Mouse (Mus musculus) forelimb bud, embryonic 11.5 days (tissue): ENCODE data around the gene Rbpjl.

Source experiments
- DNase-seq: peaks from one replicate; pipeline ENCODE4 v3.0.0-alpha.2; 2012; ENCODE audit warnings: low read depth, low spot score

Gene Rbpjl

GRCm38 (mm10) chr2:164402906-164403305 lies at the start of gene Rbpjl:
Gene Rbpjl, plus strand, starts transcription at chr2:164403141.
- DNase-seq, result peak; percentile 86

GRCm38 (mm10) chr2:164353356-164353755 lies 49.6 kb upstream of the Rbpjl start:
- DNase-seq, result no peak

GRCm38 (mm10) chr2:164356177-164356967 lies 46.6 kb upstream of the Rbpjl start:
- no peak for DNase-seq

GRCm38 (mm10) chr2:164358373-164358772 lies 44.6 kb upstream of the Rbpjl start:
- no peak for DNase-seq

- DNase-seq, result no peak
Measured at GRCm38 (mm10) chr2:164359031-164359430, 43.9 kb upstream of the Rbpjl start.

- DNase-seq, result no peak
Measured at GRCm38 (mm10) chr2:164359668-164360067, 43.3 kb upstream of the Rbpjl start.

DNA sequence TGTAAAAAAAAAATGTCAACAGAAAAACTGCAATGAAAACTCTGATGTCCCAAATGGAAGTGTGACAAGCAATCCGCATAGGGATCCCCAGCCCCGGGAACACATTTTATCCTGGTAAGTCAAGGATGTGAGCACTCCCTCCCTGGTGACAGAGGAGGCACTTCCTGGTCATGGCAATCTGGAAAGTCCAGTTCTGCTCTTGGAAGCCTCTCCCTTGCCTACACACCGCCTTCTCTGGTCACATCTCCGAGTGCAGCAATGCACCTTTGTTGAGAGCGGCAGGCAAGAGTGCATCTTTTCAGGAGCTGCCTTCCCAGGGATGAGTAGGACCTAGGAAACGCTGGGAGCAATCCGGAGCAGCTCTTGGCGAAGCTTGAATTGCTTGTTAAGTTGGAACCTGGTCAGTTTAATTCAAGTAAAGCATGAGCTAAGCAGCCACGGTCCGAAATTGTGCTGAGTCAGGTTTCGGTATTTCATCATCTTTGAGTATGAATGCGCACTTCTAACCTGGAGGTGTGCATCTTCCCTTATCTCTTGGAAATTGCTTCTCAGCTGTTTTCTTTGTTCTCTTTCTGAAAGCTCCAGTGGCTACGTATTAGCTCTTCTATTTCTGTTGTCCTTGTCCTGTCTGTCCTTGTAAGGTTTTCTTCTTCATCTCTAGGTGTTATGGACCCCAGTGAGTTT lies 41.8 kb upstream of the Rbpjl start:
- DNase-seq, result no peak

DNA sequence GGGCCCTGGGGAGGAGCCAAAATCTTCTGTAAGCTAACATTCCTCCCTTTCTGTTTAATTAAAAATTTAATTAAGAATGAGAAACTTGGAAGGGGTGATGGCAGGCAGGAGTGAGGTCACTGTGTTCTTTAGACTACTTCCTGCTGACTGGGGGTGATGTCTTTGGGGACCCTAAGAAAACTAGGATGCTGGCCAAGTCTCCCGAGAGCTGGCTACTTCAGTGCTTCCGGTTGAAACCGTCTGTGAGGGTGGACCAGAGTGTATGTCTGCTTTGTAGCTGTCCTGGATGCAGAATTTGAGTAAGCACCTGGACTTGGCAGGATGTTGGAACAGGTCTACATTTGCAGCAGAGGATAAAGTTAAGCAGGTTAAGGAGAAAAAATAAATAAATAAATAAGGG lies 36.0 kb upstream of the Rbpjl start:
- no peak for DNase-seq

DNA sequence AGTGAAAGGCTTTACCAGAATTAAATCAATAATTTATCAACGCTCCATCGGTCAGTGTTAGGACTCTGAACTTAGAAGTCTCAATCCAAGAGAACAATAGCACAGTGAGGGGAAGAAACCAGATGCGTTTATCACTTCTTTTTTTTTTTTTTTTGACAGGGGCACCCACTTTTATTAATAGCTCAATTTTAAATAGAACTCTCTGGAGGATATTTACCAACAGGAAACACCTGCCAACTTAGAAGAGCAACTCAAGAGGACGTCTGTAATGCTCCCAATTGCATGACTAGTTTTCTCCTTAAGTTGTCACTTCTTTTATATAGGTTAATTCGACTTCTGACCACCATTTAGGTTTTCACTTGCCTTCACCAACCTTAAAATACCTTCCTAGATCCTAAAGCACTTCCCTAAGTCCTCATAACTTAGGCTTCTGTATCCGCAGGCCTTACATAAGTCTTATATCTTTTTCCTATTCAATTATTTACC lies 34.3 kb upstream of the Rbpjl start:
- no peak for DNase-seq

DNA sequence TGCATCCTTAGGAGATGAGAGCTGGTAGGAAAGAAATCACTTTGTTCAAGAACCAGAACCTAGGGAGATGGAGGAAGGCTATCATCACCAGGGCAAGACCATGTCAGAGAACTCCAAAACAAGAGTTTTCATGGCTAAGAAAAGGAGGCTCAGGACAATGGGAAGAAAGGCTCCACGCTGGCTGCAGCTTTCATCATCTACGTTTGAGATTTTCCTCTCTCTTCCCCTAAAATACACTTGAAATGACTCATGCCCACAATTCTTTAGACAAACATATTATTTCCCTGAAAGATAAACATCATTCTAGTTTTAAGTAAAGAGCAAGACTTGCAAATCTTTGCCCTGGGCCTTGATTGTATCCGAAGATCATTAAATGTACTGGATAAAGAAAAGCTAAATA lies 31.6 kb upstream of the Rbpjl start:
- DNase-seq, result no peak

DNA sequence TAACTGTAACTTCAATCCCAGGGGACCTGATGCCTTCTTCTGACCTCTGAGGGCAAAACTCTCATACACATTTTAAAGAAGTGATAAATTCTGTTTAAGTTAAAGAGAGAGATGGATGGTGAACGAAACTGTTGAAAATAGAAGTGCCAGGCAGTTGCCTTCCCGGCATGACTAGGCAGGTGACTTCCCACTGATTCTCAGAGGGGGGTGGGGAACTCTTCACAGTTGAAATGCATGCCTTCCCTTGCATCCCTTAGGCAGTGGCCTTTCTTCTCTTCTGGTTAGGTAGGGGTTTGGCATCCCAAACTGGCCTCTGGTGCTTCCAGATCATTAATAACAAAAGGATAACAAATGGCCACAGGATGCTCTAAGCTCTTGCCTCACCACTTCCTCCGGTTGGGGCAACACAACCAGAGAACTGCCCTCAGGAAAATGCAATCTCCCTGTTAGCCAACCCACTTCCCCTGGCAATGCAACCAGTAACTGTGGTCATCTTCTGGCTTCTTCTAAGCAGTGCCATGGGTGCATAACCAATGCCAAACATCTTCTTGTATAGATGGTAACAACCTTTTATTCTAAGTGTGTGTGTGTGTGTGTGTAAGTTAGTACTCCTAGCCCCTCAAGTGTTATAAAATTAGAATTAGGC lies 30.4 kb upstream of the Rbpjl start:
- DNase-seq, result no peak

- DNase-seq, result no peak
Measured at GRCm38 (mm10) chr2:164373187-164373586, 29.8 kb upstream of the Rbpjl start.

DNA sequence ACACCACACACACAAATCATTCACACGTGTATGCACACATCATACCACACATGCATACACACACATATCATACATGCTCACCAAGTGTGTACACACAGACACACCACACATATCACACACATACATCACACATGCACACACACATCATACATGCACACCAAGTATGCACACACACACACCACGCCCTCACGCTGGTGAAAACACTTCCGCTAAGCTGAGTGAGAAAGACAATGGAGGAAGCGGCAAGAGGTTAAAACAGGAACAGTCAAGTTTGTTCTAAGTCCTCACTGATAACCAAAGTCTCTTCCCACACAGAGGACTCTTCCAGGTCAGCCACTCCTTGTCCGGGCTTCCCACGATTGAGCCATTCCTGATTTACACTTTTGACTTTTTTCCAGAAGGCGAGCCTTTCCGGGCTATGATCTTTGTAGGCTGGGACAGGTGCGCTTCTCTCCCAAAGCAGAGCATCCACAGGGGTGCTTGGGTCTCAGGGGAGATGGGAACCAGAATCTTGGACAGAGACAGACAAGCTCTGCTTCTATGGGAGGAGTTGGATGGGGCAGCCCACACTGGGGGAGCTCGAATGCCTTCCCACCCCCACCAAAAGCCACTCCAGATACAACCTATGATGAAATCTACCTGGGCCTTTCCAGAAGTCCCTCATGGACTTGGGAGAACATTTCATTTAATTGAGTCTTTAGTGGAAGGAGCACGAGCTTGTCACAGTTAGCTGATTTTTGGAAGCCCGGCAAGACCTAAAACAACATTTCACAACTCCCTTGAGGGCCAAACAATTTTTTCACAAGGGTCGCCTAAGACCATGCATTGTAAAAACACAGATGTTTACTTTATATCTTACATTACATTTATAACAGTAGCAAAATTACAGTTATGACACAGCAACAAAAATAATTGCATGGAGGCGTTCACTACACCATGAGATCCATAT lies 25.2 kb upstream of the Rbpjl start:
- DNase-seq, result no peak

- no peak for DNase-seq
Measured at GRCm38 (mm10) chr2:164381726-164382125, 21.2 kb upstream of the Rbpjl start.

GRCm38 (mm10) chr2:164382971-164383370 lies 20.0 kb upstream of the Rbpjl start:
- no peak for DNase-seq

GRCm38 (mm10) chr2:164383656-164384399 lies 19.1 kb upstream of the Rbpjl start:
- DNase-seq, result no peak

DNA sequence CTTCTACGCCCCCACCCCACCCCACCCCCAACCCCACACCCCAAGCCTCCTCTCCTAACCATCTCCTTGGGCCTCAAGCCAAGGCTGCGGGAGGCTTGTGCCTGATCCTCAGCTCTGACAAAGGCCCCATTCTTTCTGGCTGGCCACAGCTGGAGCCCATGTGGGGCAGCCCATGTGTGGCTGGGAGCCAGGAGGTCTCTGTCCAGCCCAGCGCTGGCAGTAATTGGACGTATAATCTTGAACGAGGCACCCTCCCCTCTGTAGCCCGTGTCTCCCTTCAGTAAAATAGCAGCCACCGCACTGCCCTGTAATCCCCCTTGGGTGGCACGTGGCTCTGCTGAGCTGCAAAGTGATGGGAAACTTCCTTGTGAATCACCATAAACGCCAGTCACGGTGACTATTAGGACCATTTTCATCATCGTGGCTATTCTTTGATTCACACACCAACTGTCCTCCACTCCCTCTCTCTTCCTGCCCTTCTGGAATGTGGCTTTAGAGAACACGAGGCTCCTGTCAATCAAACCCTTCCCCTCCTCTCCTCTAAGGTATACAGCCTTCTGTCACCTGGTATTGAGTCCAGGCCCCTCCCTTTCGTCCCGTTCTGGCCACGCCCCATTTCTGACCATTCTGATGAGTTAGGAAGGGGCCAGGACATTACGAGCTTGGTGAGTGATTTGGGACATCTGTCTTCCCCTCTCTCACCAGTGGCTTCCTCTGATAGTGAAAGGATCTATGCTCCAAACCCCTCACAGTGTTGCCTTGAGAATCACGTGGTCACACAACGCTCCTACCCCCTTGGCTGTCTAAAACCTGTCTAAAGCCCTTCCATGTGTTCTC lies 16.8 kb upstream of the Rbpjl start:
- peak; percentile 66 for DNase-seq

DNA sequence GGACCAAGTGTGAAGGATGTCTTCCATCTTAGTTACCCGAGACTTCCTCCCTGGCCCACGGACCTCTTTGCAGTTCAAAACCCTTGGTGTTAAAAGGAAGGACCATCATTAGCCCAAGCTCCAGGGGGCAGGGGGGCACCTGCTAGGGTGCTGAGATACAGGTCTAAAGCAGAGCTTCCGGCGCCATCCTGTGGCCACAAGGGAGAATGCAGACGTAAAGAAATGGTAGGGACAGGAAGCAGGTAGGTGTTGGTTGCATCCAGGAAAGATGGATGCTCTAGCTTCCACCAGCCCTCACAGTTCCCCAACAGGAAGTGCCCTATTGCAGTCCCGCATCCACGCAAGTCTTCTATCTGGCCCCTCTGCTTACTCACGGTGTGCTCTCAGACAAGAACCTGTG lies 16.0 kb upstream of the Rbpjl start:
- DNase-seq, result no peak

DNA sequence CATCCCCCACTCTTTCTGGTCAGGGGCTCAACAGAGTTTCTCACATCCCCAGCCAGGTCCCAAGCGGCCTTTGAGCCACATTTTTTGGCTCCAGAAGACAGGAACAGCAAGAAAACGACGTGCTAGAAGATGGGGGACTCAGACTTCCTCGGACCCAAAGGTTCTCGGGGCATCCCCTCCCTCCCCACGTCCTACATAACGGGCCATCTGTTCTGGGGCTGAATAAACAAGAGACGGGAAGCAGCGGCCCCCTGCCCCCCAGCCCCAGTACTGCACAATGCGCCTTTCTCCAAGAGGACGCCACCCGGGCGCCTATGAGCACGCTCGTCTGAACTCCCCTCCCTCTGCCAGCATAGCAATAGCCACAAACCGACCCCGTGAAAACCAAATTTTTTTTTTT lies 13.9 kb upstream of the Rbpjl start, which contains the start of gene Slpi:
TSS of gene Slpi (minus strand) at position 76 of the 400 bp plus-strand sequence.
- DNase-seq, result peak; percentile 60

DNA sequence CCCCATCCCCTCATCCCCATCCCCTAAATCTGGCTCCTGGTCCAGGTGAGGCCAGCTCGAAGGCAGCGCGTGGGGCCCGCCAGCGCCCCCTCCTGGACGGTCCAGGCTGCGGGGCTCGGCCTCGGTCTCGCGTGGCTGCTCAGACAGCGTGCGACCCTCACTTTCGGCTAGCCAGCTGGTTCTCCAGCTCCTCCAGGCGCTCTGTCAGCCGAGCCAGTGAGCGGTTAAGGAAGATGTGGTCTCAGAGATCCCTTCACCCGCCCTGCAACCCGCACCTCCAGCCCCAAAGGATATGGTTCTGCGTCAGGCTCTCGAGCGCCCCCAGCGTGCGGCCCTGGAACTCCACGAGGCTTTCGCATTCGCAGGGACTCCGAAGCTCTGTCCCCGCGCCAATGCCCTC lies 13.4 kb upstream of the Rbpjl start:
- DNase-seq, result peak; percentile 83
